Mouse (Mus musculus) cortical plate, adult 2 months (tissue): Measurements from ENCODE around the gene Tmcc3. TPM values are rescaled to one million over a fixed set of nuclear protein-coding genes. Genes with fewer than 3 reads are reported as not detected.
A peak's percentile ranks its signal among the peaks of the same experiment; 100 is the strongest.

Source experiments
- H3K27ac ChIP-seq: fragments of 200-500 bp; 2 replicates; pipeline ENCODE4 v1.5.1; 2012; ENCODE audit warnings: low read length, control low read depth, inconsistent platforms; ENCODE audit not compliant: insufficient read depth
- H3K4me1 ChIP-seq: fragments of 200-500 bp; 2 replicates; pipeline ENCODE4 v1.6.1; 2011; ENCODE audit warnings: low read length; ENCODE audit not compliant: control insufficient read depth, insufficient read depth
- H3K4me3 ChIP-seq: fragments of 200-500 bp; 2 replicates; pipeline ENCODE4 v1.5.1; 2011; ENCODE audit warnings: mild to moderate bottlenecking, low read length, control low read depth; ENCODE audit not compliant: insufficient read depth
- CTCF ChIP-seq: fragments of 200-500 bp; IDR thresholded peaks from 2 replicates; pipeline ENCODE4 v1.5.1; 2011; ENCODE audit warnings: mild to moderate bottlenecking, control low read depth, low read length; ENCODE audit not compliant: insufficient read depth; ENCODE audit errors: extremely low read depth
- POLR2A ChIP-seq: fragments of 200-500 bp; IDR thresholded peaks from 2 replicates; pipeline ENCODE4 v1.6.1; 2011; ENCODE audit warnings: mild to moderate bottlenecking, low read length, control low read depth; ENCODE audit not compliant: insufficient read depth; ENCODE audit errors: extremely low read depth
- polyA plus RNA-seq: library from polyadenylated mRNA; depleted of rRNA; stranded (reverse); fragments of >200 nt; gene quantifications from 2 replicates; pipeline ENCODE4 v1.2.3, GENCODE M21; 2012

Gene Tmcc3
- polyA plus RNA-seq, 1 experiment: 28.5 TPM

DNA sequence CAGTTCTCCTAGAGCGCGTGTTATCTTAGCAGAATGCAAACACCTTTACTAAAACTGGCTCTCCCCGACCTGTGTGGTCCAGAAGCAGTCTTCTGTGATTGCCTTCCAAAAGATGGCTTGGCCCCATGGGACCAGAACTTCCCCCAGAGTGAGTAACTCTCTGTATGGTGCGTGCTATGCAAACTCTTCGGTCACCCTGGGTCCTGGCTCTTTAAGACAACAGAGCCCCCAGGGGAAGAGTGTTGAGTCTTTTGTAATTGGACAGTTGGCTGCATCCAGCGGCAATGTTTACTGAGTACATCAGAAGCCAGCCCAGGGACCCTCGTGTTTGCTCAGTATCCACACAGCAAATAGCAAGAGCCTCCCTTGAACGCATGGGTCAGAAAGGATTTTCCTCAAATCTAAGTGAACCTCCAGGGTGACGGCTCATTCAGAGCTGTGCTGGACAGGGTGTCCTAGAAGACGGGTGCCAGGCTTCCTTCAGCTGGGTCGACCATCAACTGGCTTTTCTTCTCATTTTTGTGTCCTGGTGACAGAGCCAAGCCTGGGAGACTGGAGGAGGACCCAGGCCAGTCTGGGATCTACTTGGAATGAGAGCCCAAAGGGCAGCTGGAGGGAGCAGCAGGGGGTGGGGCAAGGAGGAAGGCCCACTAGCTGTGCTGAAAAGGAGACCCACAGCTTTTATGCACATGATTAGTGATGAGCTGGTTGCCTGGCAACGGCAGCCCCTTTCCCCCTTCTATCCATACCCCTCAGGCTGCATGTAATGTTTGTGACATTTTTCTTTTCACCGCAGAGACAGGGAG lies 309.9 kb downstream of the Tmcc3 start:
- no peak overlapping the region for H3K4me3 ChIP-seq
- no peak for TF ChIP-seq POLR2A
- no peak for TF ChIP-seq CTCF

DNA sequence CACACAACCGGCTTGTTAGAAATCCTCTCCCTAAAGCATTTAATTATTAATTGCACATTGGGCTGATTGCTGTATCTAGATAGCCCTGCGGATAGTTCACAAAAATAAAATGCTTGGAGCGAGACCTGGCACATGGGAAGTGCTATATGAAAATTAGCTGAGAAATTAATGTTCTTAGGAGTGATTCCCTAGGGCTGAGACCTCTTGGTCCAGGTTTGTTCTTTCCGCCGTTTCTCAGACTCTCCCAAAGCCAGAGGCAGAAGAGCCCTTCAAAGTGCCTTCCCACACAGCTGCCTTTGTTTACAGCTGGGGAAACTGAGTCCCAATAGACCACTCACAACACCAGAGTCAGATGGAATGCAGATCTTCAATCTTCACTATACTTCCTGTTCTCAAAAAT lies 310.5 kb downstream of the Tmcc3 start:
- no peak for TF ChIP-seq POLR2A
- no peak for TF ChIP-seq CTCF
- Histone ChIP-seq H3K4me1 (no peaks in the 10 kb centered on the region), H3K4me3 (no peak overlapping the region), H3K27ac (no peak overlapping the region)

More for the DNA sequence above, 309.9 kb downstream of the Tmcc3 start:
- H3K4me1 ChIP-seq: no peaks in the 10 kb centered on the region
- no peak overlapping the region for H3K27ac ChIP-seq

DNA sequence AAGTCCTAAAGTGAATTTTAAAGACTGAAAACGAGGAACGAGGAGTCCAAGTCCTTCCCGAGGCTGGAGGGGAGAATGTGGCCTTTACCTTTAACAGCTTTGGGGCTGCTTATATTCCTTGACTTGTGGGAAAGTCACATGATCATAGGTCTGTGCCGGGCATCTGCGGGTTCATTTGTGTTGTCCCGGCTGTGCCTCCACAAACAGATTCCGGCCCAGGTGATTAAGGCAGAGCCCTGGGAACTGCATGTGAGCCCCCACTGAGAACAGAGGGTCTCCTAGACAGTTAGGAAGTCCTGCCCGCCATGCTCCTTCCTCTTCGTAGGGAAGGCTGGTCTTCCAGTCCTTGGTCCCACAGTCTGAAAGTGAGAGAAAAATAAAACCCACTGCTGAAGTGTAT lies 311.1 kb downstream of the Tmcc3 start:
- Histone ChIP-seq H3K4me3 (no peak overlapping the region), H3K27ac (no peak overlapping the region), H3K4me1 (no peaks in the 10 kb centered on the region)
- TF ChIP-seq CTCF: no peak
- TF ChIP-seq POLR2A: no peak

DNA sequence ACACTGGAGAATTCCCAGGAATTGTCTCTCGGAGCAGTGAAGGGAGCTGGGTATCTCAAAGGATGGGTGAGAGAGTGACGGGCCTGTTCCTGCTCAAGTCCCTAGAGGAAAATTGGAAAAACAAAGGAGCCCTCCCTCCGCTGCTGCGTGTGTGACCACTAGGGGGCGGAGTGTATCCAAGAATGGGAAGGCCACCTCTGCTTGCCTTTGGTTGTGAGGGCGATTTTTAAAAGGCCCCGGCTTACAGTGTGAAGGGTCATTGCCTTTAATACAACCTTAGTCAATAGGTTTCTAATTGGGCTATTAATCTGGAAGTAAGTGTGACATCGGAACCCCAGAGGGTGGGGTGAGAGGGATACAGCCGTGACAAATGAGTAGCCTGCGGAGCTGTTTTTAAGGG lies 311.9 kb downstream of the Tmcc3 start:
- peak; percentile 90 for TF ChIP-seq CTCF
- no peak for TF ChIP-seq POLR2A
- H3K4me1 ChIP-seq: no peaks in the 10 kb centered on the region
- no peak overlapping the region for H3K4me3 ChIP-seq
- H3K27ac ChIP-seq: no peak overlapping the region

DNA sequence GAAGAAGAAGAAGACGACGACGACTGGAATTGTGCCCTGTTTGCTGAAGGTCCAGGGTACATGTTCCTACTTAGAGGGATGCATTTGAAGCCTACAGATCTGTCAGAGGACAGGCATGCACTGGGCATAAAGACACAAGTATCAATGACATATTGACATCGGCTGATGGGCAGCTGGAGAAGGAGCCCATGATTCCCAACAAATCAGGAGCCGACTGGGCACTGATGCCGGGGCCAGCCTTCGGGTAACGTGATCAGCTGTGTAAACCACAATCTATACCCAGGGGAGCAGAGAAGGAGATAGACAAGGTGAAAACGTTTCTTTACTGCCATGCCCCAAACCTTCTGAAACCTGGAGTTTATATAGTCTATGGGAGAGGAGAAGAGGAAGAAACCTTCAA lies 313.3 kb downstream of the Tmcc3 start:
- Histone ChIP-seq H3K4me3 (no peak overlapping the region), H3K27ac (no peak overlapping the region), H3K4me1 (no peaks in the 10 kb centered on the region)
- no peak for TF ChIP-seq CTCF
- no peak for TF ChIP-seq POLR2A

DNA sequence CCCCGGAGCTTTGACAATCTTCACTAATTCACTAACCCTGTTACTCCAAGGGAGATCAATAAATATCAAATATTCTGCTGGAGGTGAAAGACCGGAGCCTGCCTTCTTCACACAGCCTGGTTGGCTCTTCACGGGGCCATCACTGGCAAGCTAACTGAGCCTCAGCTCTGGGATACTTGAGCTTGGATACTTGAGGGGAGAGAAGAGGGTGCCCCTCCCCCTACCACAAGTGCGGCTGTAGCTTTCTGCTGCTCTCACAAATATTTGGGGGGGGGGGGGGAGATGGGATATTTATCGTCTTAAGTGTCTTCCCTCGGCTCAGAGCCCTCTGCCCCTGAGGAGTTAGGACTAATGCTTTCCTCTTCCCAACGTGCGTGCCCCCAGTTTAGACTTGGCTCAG lies 313.9 kb downstream of the Tmcc3 start:
- Histone ChIP-seq H3K4me3 (no peak overlapping the region), H3K27ac (no peak overlapping the region), H3K4me1 (no peaks in the 10 kb centered on the region)
- no peak for TF ChIP-seq CTCF
- TF ChIP-seq POLR2A: no peak

DNA sequence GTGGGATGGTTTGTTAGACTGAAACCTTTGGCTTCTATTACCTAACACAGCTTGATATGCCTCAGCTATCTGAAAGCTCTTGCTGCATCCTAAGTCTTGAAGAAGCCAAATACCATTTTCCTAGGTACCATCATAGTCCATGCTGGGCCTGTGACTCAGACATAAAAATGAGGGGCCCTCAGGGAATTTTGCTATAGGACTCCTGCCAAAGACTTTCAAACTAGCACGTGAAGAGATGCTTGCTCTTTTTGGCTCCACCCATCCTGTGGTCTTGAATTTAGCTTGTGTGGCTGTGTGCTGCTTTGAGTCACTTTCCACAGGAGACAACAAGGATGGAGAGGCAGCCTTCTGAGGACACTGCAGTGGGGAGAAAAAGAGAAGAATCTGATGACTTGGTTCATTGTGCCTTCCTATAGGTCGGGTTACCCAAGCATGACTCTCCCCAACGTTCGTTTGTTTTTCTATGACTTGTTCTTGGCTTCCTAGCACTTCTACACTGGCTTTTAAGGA lies 319.1 kb downstream of the Tmcc3 start:
- Histone ChIP-seq H3K27ac (no peak overlapping the region), H3K4me1 (no peaks in the 10 kb centered on the region), H3K4me3 (no peak overlapping the region)
- TF ChIP-seq CTCF (no peak), POLR2A (no peak)

DNA sequence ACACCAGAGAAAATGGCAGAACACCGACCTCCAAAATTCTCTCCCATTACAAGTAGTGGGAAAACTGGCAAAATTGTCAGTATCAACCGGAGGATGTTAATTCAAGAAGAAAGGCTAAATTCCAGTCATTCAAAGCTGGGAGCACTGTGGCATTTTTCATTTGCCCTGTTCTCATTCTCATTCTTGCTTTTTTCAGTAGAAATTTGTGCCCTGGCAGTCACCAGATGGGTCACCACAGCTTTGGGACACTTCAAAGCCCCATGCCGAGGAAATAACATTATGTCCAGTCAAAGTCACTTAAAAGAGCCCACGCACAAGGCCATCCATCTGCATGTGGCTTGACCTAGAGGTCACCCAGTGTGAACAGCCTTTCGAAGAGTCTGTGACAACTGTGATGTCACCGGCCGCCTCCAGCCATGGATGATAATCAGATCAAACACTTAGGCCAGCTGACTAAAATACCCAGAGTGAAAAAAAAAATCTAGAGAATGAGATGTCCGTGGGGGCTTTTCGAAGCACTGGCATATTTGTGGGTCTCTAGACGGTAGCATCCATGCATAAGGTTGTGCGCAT lies 319.9 kb downstream of the Tmcc3 start:
- Histone ChIP-seq H3K4me1 (no peaks in the 10 kb centered on the region), H3K27ac (no peak overlapping the region), H3K4me3 (no peak overlapping the region)
- no peak for TF ChIP-seq POLR2A

DNA sequence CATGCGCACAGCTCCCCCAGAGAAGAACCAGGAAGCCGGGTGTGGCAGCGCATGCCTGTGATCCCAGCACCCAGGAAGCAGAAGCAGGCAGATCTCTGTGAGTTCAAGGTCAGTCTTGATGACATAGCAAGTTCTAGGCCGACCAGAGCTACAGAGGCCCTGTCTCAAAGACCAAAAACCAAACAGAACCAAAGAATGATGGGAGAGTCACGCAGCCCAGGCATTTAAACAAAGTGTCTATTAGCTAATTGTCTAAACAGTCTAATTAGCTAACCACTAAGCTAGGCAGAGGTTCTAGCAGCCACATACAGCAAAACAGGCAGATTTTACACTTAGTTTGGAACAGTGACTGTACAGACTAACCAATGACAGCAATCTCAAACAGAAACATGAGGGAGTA lies 320.5 kb downstream of the Tmcc3 start:
- TF ChIP-seq CTCF: no peak
- no peak overlapping the region for H3K4me3 ChIP-seq
- H3K4me1 ChIP-seq: no peaks in the 10 kb centered on the region
- no peak overlapping the region for H3K27ac ChIP-seq

DNA sequence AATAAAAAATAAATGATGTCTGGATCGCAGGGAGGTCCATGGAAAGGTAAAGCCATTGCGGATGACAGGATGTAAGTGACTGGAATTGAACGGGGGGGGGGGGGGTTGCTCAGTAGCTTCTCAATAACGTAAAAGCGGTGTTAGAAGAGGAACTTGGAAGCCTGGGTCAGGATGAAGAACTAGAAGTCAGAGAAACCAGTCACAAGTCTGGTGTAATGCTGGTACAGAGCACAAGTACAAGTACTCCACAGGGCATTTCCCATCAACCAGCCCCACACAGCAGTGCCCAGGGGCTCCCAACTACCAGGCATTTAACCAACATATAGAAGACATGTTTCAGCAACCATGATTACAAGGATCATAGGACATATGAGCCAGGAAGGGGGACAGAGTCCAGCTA lies 326.9 kb downstream of the Tmcc3 start:
- Histone ChIP-seq H3K4me1 (no peaks in the 10 kb centered on the region), H3K27ac (no peak overlapping the region), H3K4me3 (no peak overlapping the region)
- TF ChIP-seq CTCF (no peak), POLR2A (no peak)

DNA sequence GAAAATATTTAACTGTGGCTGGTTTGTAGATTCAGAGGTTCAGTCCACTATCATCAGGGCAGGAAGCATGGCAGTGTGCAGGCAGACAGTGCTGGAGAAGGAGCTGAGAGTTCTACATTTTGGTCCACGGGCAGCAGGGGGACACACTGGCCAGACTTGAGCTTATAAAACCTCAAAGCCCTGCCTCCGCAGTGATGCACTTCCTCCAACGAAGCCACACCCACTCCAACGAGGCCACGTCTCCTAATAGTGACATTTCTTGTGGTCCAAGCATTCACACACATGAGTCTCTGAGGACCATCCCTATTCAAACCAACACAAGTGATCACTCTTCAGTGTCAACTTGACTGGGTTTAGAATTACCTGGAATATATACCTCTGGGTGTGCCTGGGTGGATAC lies 327.5 kb downstream of the Tmcc3 start:
- TF ChIP-seq POLR2A (no peak), CTCF (no peak)
- H3K4me1 ChIP-seq: no peaks in the 10 kb centered on the region
- no peak overlapping the region for H3K4me3 ChIP-seq
- no peak overlapping the region for H3K27ac ChIP-seq
